Mouse (Mus musculus) lung, postnatal 0 days (tissue): ENCODE results near the gene Pdlim7.

Experiments
- CTCF ChIP-seq: IDR thresholded peaks from 2 replicates; pipeline ENCODE4 v1.5.1; 2016; ENCODE audit warnings: antibody characterized with exemption, mild to moderate bottlenecking
- EP300 ChIP-seq: IDR thresholded peaks from 2 replicates; pipeline ENCODE4 v1.6.1; 2016; ENCODE audit warnings: antibody characterized with exemption, mild to moderate bottlenecking, control low read depth

GRCm38 (mm10) chr13:55535796-55536193 is 22.3 kb upstream of the Pdlim7 start:
- TF ChIP-seq CTCF (no peak), EP300 (no peak)
